Mouse (Mus musculus): Measurements from ENCODE around the gene Pde1c.

The Pde1c gene

GRCm38 (mm10) chr6:56335811-56336446 is 233.0 kb downstream of the Pde1c start:
- DNase-seq (ENCODE audit: inconsistent age in 2 of 2, low spot score in 1 of 2): no peak

GRCm38 (mm10) chr6:56332149-56332548 is 236.8 kb downstream of the Pde1c start:
- DNase-seq (ENCODE audit: inconsistent age in 2 of 2, low spot score in 1 of 2): no peak

- no peak for DNase-seq (ENCODE audit: inconsistent age in 2 of 2, low spot score in 1 of 2)
Measured at GRCm38 (mm10) chr6:56331432-56331831, 237.5 kb downstream of the Pde1c start.

DNA sequence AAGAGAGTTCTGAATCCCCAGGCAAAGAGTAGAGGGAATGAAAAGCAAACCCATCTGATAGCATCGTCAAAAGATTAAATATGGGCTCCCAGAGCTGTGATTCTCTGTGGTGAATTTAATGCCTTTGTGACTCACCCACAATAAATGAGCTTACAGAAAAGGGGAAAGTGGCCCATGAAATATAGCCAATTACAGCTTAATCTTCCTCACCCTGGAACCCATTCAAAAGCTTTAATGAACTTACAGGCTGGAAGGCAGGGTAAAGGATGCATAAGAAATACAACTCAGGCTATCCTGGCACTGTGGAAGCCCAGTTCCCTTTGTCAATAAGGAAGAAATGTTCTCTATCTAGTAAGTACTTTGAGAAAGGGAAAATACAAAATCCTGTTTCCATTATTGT is 240.8 kb downstream of the Pde1c start:
- no peak for DNase-seq (ENCODE audit: inconsistent age in 2 of 2, low spot score in 1 of 2)

DNA sequence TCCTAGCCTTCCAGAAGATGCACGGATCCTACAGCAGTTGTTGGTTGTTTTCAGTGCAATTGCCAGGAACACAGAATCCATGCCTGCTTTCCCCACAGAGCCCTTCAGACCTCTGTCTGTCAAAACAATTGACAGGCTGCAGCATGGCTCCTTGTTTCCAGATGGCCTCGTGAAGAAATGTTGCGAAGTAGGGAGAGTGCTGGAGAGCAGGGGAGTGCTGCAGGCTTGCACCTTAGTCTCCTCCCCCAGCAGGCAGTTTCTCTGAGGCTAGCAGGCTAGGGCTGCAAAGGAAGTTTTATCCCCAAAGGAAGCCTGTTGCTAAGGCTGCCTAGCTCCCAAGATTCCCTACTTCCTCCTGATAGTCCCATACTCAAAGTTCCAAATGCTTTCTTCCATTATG is 246.1 kb downstream of the Pde1c start:
- no peak for DNase-seq (ENCODE audit: inconsistent age in 2 of 2, low spot score in 1 of 2)

- no peak for DNase-seq (ENCODE audit: inconsistent age in 2 of 2, low spot score in 1 of 2)
Measured at GRCm38 (mm10) chr6:56310318-56310717, 258.6 kb downstream of the Pde1c start.

DNA sequence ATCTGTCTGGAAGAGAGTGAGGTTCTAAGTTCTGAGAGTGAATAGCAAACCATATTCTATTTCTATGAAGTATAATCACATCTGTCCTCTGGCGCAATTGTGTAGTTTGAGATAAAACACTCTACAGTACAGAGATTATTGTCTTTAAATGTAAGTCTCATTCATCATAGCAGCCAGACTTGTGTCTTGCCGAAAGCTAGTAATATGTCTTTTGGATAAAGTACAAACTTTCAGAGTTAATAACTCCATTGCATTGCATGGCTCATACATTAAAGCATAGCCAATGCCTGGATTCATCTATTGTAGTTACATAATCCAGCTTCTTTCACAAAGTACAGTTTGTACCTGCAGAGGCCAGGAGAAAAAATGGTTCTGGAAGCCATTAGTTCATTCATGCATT is 262.8 kb downstream of the Pde1c start:
- no peak for DNase-seq (ENCODE audit: inconsistent age in 2 of 2, low spot score in 1 of 2)

GRCm38 (mm10) chr6:56292176-56292575 is 276.7 kb downstream of the Pde1c start:
- no peak for DNase-seq (ENCODE audit: inconsistent age in 2 of 2, low spot score in 1 of 2)

DNA sequence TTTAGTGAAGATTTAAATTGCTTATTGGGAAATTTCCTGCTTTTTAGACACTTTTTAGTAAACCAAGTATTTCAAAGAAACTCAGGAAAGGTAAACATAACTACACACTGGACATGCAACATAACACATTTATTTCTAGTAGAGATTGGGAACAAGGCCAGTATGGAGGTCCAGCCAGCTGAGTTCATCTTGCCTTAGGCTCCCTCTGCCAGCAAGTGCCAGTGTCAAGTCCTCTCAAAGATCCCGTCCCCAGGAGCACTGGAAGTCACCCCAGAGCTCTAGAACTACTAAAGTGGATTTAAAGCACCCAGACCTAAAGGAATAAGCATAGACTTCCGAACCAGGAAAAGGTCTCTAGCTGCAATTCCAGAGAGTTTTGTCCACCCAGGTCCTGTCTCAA is 279.6 kb downstream of the Pde1c start:
- DNase-seq (ENCODE audit: inconsistent age in 2 of 2, low spot score in 1 of 2): no peak

DNA sequence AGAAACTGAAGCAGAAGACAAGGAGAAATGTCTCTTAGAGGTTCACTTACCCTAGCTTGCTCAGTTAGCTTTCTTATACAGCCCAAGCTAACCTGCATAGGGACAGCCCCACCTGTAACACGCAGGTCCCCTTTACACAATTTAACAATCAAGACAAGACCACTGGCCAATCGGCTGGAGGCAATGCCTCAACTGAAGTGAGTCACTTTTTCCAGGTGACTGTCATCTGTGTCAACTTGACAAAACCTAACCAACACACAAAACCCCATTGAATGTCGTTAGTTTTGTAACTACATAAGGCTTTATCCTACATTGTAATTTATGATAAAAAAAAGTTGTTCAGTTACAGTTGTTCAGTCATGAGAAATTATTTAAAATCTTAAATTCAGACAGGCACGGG is 284.1 kb downstream of the Pde1c start:
- DNase-seq (ENCODE audit: inconsistent age in 2 of 2, low spot score in 1 of 2): no peak

GRCm38 (mm10) chr6:56275461-56275860 is 293.4 kb downstream of the Pde1c start:
- DNase-seq (ENCODE audit: inconsistent age in 2 of 2, low spot score in 1 of 2): no peak

DNA sequence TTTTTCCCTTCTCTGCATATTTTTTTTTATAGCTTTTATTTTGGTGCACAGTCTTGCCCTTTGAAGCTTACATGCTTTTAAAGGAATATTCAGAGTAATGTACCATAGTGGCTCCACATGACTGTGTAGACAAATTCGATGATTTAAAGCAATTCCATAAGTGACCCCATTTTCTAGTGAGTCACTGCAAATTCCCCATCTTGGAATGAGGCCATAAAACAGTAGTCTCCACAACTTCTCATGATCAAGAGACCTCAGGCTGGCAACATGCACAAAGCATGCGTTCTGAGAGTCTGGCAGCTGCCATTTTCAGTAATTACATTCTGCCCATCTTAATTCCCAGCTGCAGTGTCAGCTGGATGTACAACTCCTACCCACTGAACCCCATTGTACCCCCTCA is 297.2 kb downstream of the Pde1c start:
- no peak for DNase-seq (ENCODE audit: inconsistent age in 2 of 2, low spot score in 1 of 2)

DNA sequence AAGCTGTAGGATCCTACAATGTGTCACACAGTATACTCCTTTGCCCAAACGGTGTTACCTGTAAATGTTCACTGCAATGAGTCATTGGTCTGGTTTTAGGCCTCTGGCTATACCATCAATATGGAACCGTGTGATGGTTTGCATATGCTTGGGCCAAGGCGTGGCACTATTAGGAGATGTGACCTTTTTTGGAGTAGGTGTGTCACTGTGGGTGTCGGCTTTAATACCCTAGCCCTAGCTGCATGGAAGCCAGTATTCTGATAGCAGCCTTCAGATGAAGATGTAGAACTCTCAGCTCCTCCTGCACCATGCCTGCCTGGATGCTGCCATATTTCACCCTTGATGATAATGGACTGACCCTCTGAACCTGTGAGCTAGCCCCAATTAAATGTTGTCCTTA is 304.4 kb downstream of the Pde1c start:
- no peak for DNase-seq (ENCODE audit: inconsistent age in 2 of 2, low spot score in 1 of 2)

GRCm38 (mm10) chr6:56260118-56260517 is 308.8 kb downstream of the Pde1c start:
- DNase-seq (ENCODE audit: inconsistent age in 2 of 2, low spot score in 1 of 2): no peak

DNA sequence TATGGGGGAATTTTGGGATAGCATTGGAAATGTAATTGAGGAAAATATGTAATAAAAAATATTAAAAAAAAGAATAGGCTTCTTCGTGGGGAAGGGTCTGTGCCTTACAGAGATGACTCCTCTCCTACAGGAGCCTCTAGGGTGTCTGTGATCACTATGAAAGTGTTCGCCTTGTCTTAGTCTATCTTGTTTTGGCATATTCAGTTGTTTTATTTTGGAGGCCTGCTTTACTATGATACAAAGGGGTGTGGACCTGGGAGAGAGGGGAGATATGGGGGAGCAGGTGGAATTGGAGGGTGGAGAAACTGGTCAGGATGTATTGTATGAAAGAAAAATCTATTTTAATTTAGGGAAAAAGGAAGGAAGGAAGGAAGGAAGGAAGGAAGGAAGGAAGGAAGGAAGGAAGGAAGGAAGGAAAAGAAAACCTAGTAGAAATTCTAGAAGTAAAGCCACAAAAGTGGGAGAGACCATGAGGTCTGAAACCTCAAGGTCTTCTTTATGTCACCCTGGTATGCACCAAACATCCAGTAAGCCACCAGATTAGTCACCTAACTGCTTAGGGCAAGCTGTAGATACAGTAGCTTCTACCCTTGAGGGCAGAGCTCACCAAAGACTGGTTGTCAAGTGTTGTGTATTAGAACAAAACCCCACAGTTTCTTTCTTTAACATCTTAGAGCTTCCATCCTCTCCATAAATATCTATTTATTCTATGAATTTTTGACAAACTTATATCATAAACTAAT is 311.2 kb downstream of the Pde1c start:
- DNase-seq (ENCODE audit: inconsistent age in 2 of 2, low spot score in 1 of 2): no peak

DNA sequence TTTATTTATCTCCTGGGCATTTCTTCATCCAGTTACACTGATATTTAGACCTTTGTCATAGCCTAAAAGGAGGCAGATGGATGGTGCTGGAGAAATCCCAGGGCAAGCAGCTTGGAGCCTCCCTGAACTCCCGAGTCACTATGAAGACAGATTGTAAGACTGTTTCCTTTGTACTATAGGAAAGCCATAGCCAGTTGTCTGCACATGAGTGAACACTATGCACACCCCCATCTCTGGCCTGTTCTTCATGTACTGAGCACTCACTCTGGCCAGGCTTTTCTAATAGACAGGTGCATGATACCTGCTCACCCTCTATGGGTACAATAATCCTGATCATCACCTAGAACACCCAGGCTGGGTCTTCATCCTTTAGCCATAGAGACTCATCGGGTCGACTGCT is 318.8 kb downstream of the Pde1c start:
- DNase-seq (ENCODE audit: inconsistent age in 2 of 2, low spot score in 1 of 2): no peak

DNA sequence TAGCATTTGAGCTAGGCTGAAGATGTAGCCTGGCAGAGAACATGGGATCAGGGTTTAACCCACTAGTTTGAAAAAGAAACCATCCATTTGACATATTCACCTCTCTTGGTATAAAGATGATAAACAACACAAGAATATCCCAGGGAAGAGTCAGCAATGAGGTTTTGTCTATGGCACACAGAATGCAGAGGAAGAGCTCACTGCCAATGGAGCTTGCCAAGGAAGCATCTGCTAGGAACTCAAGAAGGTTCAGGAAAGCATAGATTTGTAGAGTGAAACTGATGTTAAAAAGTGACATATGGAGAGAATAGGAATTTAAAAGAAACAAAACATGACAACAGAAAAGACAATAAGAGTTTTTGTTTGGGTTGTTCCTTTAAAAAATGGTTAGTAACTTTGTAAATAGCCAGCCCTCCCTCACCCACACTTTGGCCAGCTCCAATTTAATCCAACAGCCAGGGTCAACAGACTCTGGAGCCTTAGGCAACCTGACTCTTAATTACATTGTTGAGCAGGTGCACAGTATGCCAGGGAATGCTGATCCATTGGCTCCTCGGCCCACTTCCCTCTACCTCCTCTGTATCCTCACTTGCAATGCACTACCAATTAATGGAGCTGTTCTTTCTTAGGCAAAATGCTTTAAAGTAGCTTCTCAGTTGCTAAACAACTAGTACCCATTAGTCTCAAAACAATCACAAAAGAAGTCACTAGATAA is 377.3 kb downstream of the Pde1c start:
- no peak for DNase-seq (ENCODE audit: inconsistent age in 2 of 2, low spot score in 1 of 2)

DNA sequence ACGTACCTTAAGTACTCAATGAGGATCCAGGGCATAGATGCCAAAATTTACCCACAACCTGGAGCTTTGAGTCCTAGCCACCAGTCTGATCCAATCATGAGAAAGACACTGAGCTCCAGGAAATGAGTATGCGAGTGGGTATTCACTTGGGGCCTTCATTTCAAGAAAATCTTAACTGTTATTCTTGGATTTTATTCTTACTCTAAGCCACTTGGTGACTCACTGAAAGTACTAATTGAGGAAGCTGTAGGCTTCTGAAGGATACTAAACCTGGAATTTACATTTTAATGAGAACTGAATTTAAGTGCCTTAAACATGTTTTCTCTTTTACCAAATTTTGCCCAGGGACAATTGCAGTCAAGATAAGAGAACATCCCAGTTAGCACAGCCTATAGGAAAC is 392.4 kb downstream of the Pde1c start:
- DNase-seq (ENCODE audit: inconsistent age in 2 of 2, low spot score in 1 of 2): no peak

DNA sequence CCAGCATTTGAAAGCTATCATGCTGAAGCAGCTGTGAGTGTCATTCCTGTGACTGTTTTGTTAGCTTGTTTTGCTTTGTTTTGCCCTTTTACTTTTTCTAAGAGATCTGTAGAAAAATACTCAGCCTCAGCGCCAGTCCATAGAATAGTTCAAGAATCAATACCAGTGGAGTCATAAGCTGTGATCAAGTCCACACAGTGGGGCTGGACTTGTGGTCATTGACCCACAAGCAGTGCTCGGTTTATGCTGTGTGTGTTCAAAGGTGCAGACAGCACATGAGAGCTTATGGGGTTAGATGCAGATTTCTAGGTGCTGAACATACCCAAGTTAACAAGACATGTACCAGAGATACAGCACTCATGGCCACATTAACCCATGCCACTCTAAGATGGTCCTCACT is 396.7 kb downstream of the Pde1c start:
- DNase-seq (ENCODE audit: inconsistent age in 2 of 2, low spot score in 1 of 2): no peak

DNA sequence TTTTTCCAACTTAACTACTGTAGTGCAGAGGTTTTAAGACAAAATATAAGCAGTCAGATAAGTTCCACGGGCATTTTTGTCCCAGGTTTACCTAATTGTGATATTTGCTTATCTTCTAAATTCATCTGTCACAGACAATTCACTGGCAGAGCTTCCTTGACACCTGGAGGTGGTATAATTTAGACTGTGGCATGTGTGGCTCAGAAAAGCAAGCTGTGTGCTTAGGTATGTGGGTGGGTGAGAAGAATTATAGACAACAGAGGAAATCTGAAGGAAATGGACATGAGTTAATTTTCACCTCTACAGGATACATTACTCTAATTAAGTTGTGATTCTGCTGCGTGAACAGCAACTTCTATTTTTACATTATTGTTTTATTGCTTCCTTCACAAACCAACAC is 400.2 kb downstream of the Pde1c start:
- no peak for DNase-seq (ENCODE audit: inconsistent age in 2 of 2, low spot score in 1 of 2)

GRCm38 (mm10) chr6:56158217-56158616 is 410.7 kb downstream of the Pde1c start:
- DNase-seq (ENCODE audit: inconsistent age in 2 of 2, low spot score in 1 of 2): no peak

GRCm38 (mm10) chr6:56156836-56157235 is 412.1 kb downstream of the Pde1c start:
- no peak for DNase-seq (ENCODE audit: inconsistent age in 2 of 2, low spot score in 1 of 2)

Measured in adrenal gland, adult (tissue).